Mouse (Mus musculus): ENCODE measurements around the gene Qars. TPM values are rescaled to one million over a fixed set of nuclear protein-coding genes. Genes with fewer than 3 reads are reported as not detected.

Gene Qars
- polyA plus RNA-seq, 1 experiment from 2014 or later: 111 TPM

DNA sequence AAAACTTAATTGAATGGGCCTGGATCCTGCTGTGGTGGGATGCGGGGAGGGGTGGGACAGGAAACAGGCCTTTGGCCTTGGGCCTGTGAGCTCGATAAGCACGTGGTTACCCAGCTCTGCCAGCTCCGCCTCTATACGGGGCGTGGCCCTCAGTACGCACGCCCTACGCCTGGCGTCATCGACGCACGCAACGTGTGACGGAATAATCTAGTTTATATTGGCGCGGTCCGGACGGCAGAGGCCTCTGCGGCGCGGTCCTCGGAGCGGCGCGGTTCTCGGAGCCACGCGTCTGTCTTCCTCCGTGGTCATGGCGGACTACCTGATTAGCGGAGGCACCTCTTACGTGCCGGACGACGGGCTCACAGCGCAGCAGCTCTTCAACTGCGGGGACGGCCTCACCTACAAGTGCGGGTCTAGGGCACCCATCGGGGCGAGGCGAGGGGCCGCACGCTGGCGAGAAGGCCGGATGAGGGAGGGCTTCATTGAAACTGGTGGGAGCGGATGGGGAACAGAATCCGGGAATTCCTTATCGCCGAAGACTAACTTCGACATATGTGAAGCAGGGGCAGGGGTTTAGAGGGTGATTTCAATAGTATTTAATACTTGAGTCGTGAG lies 52.8 kb downstream of the Qars start, which contains the start of gene Impdh2:
TSS of gene Impdh2 (plus strand) at position 60 of the 615 bp plus-strand sequence.
- Histone ChIP-seq H3K4me2 (peak within 1 kb of the TSS; percentile 71), H3K4me1 (peaks cover 15% of the 10 kb centered on the region), H3K36me3 (peaks cover 84% of the 10 kb centered on the region), H3K4me3 (replicated peaks) (peak within 1 kb of the TSS; percentile 54), H3K27ac (peak within 1 kb of the TSS; percentile 86), H3K27me3 (no peaks in the 10 kb centered on the region), H3K9me3 (replicated peaks) (no peaks in the 10 kb centered on the region), H3K9ac (peak within 1 kb of the TSS; percentile 57)
- peak; percentile 99 for ATAC-seq (replicated peaks; ENCODE audit: low FRiP score)
- WGBS: under 1% methylated on average over 53 of the region's 53 CpGs

DNA sequence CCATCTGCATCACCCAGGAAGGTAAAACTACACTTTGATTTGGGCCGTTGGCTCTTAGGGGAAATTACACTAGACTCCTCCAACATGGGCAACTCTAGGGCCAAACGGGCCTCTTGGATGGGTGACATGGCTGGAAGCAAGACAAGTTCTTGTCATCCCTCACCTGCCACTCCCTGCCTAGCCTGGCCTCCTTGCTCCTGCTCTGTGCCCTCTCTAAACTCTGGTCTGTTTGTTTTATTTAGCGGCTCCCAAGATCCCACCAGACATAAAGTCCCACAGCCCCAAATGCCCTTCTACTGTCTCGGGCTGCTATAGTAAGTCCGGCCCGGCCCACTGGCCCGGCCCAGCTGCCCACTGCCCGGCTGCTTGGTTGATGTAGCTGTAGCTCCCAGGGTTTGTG lies 56.2 kb downstream of the Qars start:
- peaks cover 36% of the 10 kb centered on the region for H3K4me1 ChIP-seq
- peaks cover 60% of the 10 kb centered on the region for H3K36me3 ChIP-seq
- no peak overlapping the region for H3K9ac ChIP-seq
- no peak overlapping the region for H3K27ac ChIP-seq
- ATAC-seq (replicated peaks; ENCODE audit: low FRiP score): no peak
- 91% methylated on average over 8 of the region's 8 CpGs for WGBS
- no peaks in the 10 kb centered on the region for H3K27me3 ChIP-seq
- H3K9me3 ChIP-seq (replicated peaks): no peaks in the 10 kb centered on the region
- no peak overlapping the region for H3K4me2 ChIP-seq
- H3K4me3 ChIP-seq (replicated peaks): no peak overlapping the region

DNA sequence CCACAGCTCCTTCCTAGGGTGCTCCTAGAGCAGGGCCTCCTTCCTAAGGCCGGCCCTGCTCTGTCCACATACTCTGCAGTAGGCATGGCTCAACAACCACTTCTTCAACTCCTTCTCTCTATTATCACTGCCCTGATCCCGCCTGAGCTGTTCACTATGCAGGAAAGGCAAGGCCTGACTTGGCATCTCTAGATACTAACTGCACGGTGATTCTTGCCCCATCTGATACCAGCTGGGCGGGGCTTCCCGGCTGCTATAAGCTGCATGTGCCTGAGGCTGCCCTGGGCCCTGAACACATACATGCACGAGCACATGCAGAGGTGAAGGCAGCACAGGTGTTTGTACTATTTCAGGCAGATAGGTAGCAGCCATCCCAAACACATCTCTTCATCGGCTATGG lies 56.6 kb downstream of the Qars start:
- Histone ChIP-seq H3K4me2 (no peak overlapping the region), H3K36me3 (peaks cover 56% of the 10 kb centered on the region), H3K9ac (no peak overlapping the region), H3K27ac (no peak overlapping the region), H3K4me3 (replicated peaks) (no peak overlapping the region), H3K27me3 (no peaks in the 10 kb centered on the region), H3K4me1 (peaks cover 41% of the 10 kb centered on the region), H3K9me3 (replicated peaks) (no peaks in the 10 kb centered on the region)
- 84% methylated on average over 7 of the region's 7 CpGs for WGBS
- ATAC-seq (replicated peaks; ENCODE audit: low FRiP score): no peak

Other genes starting within 250 kb of the Qars start
- 141 and 147 TPM in 2 replicates for gene Dag1, start 243.7 kb upstream of the Qars start, polyA plus RNA-seq (2015; fragmentation: Nextera tagmentation; extraction: Ambion mirVana)
- 31.3 and 41.0 TPM in 2 replicates for gene Nicn1, start 217.3 kb upstream of the Qars start, polyA plus RNA-seq (2015; fragmentation: Nextera tagmentation; extraction: Ambion mirVana)
- 35.9 and 38.0 TPM in 2 replicates for gene Amt, start 210.9 kb upstream of the Qars start, polyA plus RNA-seq (2015; fragmentation: Nextera tagmentation; extraction: Ambion mirVana)
- gene Rhoa, start 201.6 kb upstream of the Qars start, polyA plus RNA-seq (2015; fragmentation: Nextera tagmentation; extraction: Ambion mirVana): 462 and 484 TPM in 2 replicates
- 31.6 and 32.2 TPM in 2 replicates for gene Tcta, start 201.5 kb upstream of the Qars start, polyA plus RNA-seq (2015; fragmentation: Nextera tagmentation; extraction: Ambion mirVana)
- 695 and 743 TPM in 2 replicates for gene Gpx1, start 168.8 kb upstream of the Qars start, polyA plus RNA-seq (2015; fragmentation: Nextera tagmentation; extraction: Ambion mirVana)
- gene Usp4, start 159.9 kb upstream of the Qars start, polyA plus RNA-seq (2015; fragmentation: Nextera tagmentation; extraction: Ambion mirVana): 95.2 and 105 TPM in 2 replicates
- 0.54 and 0.61 TPM in 2 replicates for gene 1700102P08Rik, start 114.9 kb upstream of the Qars start, polyA plus RNA-seq (2015; fragmentation: Nextera tagmentation; extraction: Ambion mirVana)
- gene Ccdc36, start 79.2 kb upstream of the Qars start, polyA plus RNA-seq (2015; fragmentation: Nextera tagmentation; extraction: Ambion mirVana): 1.6 TPM in 2 replicates
- gene BC048562, start 71.2 kb upstream of the Qars start, polyA plus RNA-seq (2015; fragmentation: Nextera tagmentation; extraction: Ambion mirVana): not detected in 2 replicates
- 61.6 and 62.9 TPM in 2 replicates for gene Ccdc71, start 47.2 kb upstream of the Qars start, polyA plus RNA-seq (2015; fragmentation: Nextera tagmentation; extraction: Ambion mirVana)
- gene Klhdc8b, start 46.1 kb upstream of the Qars start, polyA plus RNA-seq (2015; fragmentation: Nextera tagmentation; extraction: Ambion mirVana): 31.0 and 37.8 TPM in 2 replicates
- gene Lamb2, start 28.0 kb upstream of the Qars start, polyA plus RNA-seq (2015; fragmentation: Nextera tagmentation; extraction: Ambion mirVana): 48.8 and 56.6 TPM in 2 replicates
- 69.3 and 78.8 TPM in 2 replicates for gene Usp19, start 17.1 kb upstream of the Qars start, polyA plus RNA-seq (2015; fragmentation: Nextera tagmentation; extraction: Ambion mirVana)
- gene Qrich1, start 9.1 kb downstream of the Qars start, polyA plus RNA-seq (2015; fragmentation: Nextera tagmentation; extraction: Ambion mirVana): 122 and 125 TPM in 2 replicates
- 187 and 198 TPM in 2 replicates for gene Impdh2, start 52.6 kb downstream of the Qars start, polyA plus RNA-seq (2015; fragmentation: Nextera tagmentation; extraction: Ambion mirVana)
- gene Ndufaf3, start 59.7 kb downstream of the Qars start, polyA plus RNA-seq (2015; fragmentation: Nextera tagmentation; extraction: Ambion mirVana): 41.5 and 43.1 TPM in 2 replicates
- 155 and 180 TPM in 2 replicates for gene Dalrd3, start 62.2 kb downstream of the Qars start, polyA plus RNA-seq (2015; fragmentation: Nextera tagmentation; extraction: Ambion mirVana)
- 123 and 139 TPM in 2 replicates for gene Wdr6, start 71.0 kb downstream of the Qars start, polyA plus RNA-seq (2015; fragmentation: Nextera tagmentation; extraction: Ambion mirVana)
- 9.1 and 11.7 TPM in 2 replicates for gene P4htm, start 90.0 kb downstream of the Qars start, polyA plus RNA-seq (2015; fragmentation: Nextera tagmentation; extraction: Ambion mirVana)
- gene Arih2, start 141.7 kb downstream of the Qars start, polyA plus RNA-seq (2015; fragmentation: Nextera tagmentation; extraction: Ambion mirVana): 50.1 and 51.0 TPM in 2 replicates
- gene Slc25a20, start 154.4 kb downstream of the Qars start, polyA plus RNA-seq (2015; fragmentation: Nextera tagmentation; extraction: Ambion mirVana): 50.0 and 51.8 TPM in 2 replicates
- 25.5 and 27.6 TPM in 2 replicates for gene Prkar2a, start 181.6 kb downstream of the Qars start, polyA plus RNA-seq (2015; fragmentation: Nextera tagmentation; extraction: Ambion mirVana)

Measured in kidney, embryonic 15.5 days (tissue).